Mouse (Mus musculus): ENCODE data around the gene Zfp91. TPM values are rescaled to one million over a fixed set of nuclear protein-coding genes. Genes with fewer than 3 reads are reported as not detected.

Gene Zfp91
- 10.8 and 11.5 TPM in 2 replicates for polyA plus RNA-seq (2014; fragmentation: Nextera tagmentation; extraction: Ambion mirVana)

- Histone ChIP-seq H3K4me2 (peak within 1 kb of the TSS; percentile 69), H3K27ac (ENCODE audit: low read depth) (peak within 1 kb of the TSS; percentile 100), H3K4me1 (ENCODE audit: insufficient read depth) (no peaks in the 10 kb centered on the region), H3K27me3 (ENCODE audit: insufficient read depth, low read length) (no peaks in the 10 kb centered on the region), H3K9ac (peak within 1 kb of the TSS; percentile 98), H3K36me3 (ENCODE audit: insufficient read depth) (no peaks in the 10 kb centered on the region), H3K9me3 (ENCODE audit: low read depth, low read length) (no peaks in the 10 kb centered on the region), H3K4me3 (ENCODE audit: low read depth, low read length) (peak within 1 kb of the TSS; percentile 95)
- WGBS = under 1% methylated on average over 71 of the region's 76 CpGs
- ATAC-seq (ENCODE audit: insufficient read depth) (peak; percentile 96), DNase-seq (peak; percentile 98)
- TF ChIP-seq CTCF (IDR thresholded peaks at IDR 0.05; ENCODE audit: low read depth) = no peak
Measured at GRCm38 (mm10) chr19:12795511-12796327, at the start of gene Zfp91, which contains the start of gene Lpxn. TSS of gene Zfp91 (minus strand) at chr19:12796126. TSS of gene Lpxn (plus strand) at chr19:12796193.

GRCm38 (mm10) chr19:12838507-12838906, 42.6 kb upstream of the Zfp91 start:
- Histone ChIP-seq H3K9ac (no peak overlapping the region), H3K36me3 (ENCODE audit: insufficient read depth) (no peaks in the 10 kb centered on the region), H3K4me2 (no peak overlapping the region), H3K9me3 (ENCODE audit: low read depth, low read length) (no peaks in the 10 kb centered on the region), H3K27ac (ENCODE audit: low read depth) (no peak overlapping the region), H3K4me3 (ENCODE audit: low read depth, low read length) (no peak overlapping the region), H3K4me1 (ENCODE audit: insufficient read depth) (no peaks in the 10 kb centered on the region), H3K27me3 (ENCODE audit: insufficient read depth, low read length) (no peaks in the 10 kb centered on the region)
- 79% methylated on average over 1 of the region's 1 CpGs for WGBS
- no peak for ATAC-seq (ENCODE audit: insufficient read depth)
- no peak for TF ChIP-seq CTCF (IDR thresholded peaks at IDR 0.05; ENCODE audit: low read depth)
- no peak for DNase-seq

GRCm38 (mm10) chr19:12833625-12834024, 37.7 kb upstream of the Zfp91 start:
- H3K4me3 ChIP-seq (ENCODE audit: low read depth, low read length) = no peak overlapping the region
- no peak overlapping the region for H3K27ac ChIP-seq (ENCODE audit: low read depth)
- H3K27me3 ChIP-seq (ENCODE audit: insufficient read depth, low read length) = no peaks in the 10 kb centered on the region
- no peak overlapping the region for H3K9ac ChIP-seq
- no peak overlapping the region for H3K4me2 ChIP-seq
- H3K4me1 ChIP-seq (ENCODE audit: insufficient read depth) = no peaks in the 10 kb centered on the region
- no peaks in the 10 kb centered on the region for H3K36me3 ChIP-seq (ENCODE audit: insufficient read depth)
- DNase-seq = no peak
- ATAC-seq (ENCODE audit: insufficient read depth) = no peak
- no peaks in the 10 kb centered on the region for H3K9me3 ChIP-seq (ENCODE audit: low read depth, low read length)
- WGBS = 57% methylated on average over 3 of the region's 3 CpGs
- TF ChIP-seq CTCF (IDR thresholded peaks at IDR 0.05; ENCODE audit: low read depth) = no peak

GRCm38 (mm10) chr19:12831559-12831958, 35.6 kb upstream of the Zfp91 start:
- Histone ChIP-seq H3K27ac (ENCODE audit: low read depth) (no peak overlapping the region), H3K4me2 (no peak overlapping the region), H3K9me3 (ENCODE audit: low read depth, low read length) (no peaks in the 10 kb centered on the region), H3K27me3 (ENCODE audit: insufficient read depth, low read length) (no peaks in the 10 kb centered on the region), H3K4me1 (ENCODE audit: insufficient read depth) (no peaks in the 10 kb centered on the region), H3K4me3 (ENCODE audit: low read depth, low read length) (no peak overlapping the region), H3K36me3 (ENCODE audit: insufficient read depth) (no peaks in the 10 kb centered on the region), H3K9ac (no peak overlapping the region)
- DNase-seq (no peak), ATAC-seq (ENCODE audit: insufficient read depth) (no peak)
- 49% methylated on average over 1 of the region's 1 CpGs for WGBS
- no peak for TF ChIP-seq CTCF (IDR thresholded peaks at IDR 0.05; ENCODE audit: low read depth)

- no peaks in the 10 kb centered on the region for H3K36me3 ChIP-seq (ENCODE audit: insufficient read depth)
- no peak for TF ChIP-seq CTCF (IDR thresholded peaks at IDR 0.05; ENCODE audit: low read depth)
- H3K27me3 ChIP-seq (ENCODE audit: insufficient read depth, low read length) = no peaks in the 10 kb centered on the region
- H3K4me2 ChIP-seq = no peak overlapping the region
- no peak overlapping the region for H3K9ac ChIP-seq
- H3K4me3 ChIP-seq (ENCODE audit: low read depth, low read length) = no peak overlapping the region
- DNase-seq (no peak), ATAC-seq (ENCODE audit: insufficient read depth) (no peak)
- no peak overlapping the region for H3K27ac ChIP-seq (ENCODE audit: low read depth)
- H3K4me1 ChIP-seq (ENCODE audit: insufficient read depth) = no peaks in the 10 kb centered on the region
- H3K9me3 ChIP-seq (ENCODE audit: low read depth, low read length) = no peaks in the 10 kb centered on the region
- WGBS = 67% methylated on average over 2 of the region's 2 CpGs
Measured at GRCm38 (mm10) chr19:12830823-12831430, 35.0 kb upstream of the Zfp91 start.

GRCm38 (mm10) chr19:12824549-12824948, 28.6 kb upstream of the Zfp91 start:
- Histone ChIP-seq H3K4me3 (ENCODE audit: low read depth, low read length) (no peak overlapping the region), H3K27me3 (ENCODE audit: insufficient read depth, low read length) (no peaks in the 10 kb centered on the region), H3K36me3 (ENCODE audit: insufficient read depth) (no peaks in the 10 kb centered on the region), H3K27ac (ENCODE audit: low read depth) (no peak overlapping the region), H3K4me1 (ENCODE audit: insufficient read depth) (no peaks in the 10 kb centered on the region), H3K9me3 (ENCODE audit: low read depth, low read length) (no peaks in the 10 kb centered on the region), H3K4me2 (no peak overlapping the region), H3K9ac (no peak overlapping the region)
- ATAC-seq (ENCODE audit: insufficient read depth) (no peak), DNase-seq (no peak)
- WGBS = 70% methylated on average over 4 of the region's 4 CpGs
- 0 out of 2 replicates have a peak, but pooled peaks have one; percentile 17 for TF ChIP-seq CTCF (IDR thresholded peaks at IDR 0.05; ENCODE audit: low read depth)

GRCm38 (mm10) chr19:12820383-12820782, 24.5 kb upstream of the Zfp91 start:
- H3K27me3 ChIP-seq (ENCODE audit: insufficient read depth, low read length) = no peaks in the 10 kb centered on the region
- H3K27ac ChIP-seq (ENCODE audit: low read depth) = no peak overlapping the region
- TF ChIP-seq CTCF (IDR thresholded peaks at IDR 0.05; ENCODE audit: low read depth) = peak; percentile 70
- no peak overlapping the region for H3K9ac ChIP-seq
- no peaks in the 10 kb centered on the region for H3K36me3 ChIP-seq (ENCODE audit: insufficient read depth)
- ATAC-seq (ENCODE audit: insufficient read depth) (no peak), DNase-seq (peak; percentile 75)
- no peaks in the 10 kb centered on the region for H3K9me3 ChIP-seq (ENCODE audit: low read depth, low read length)
- no peak overlapping the region for H3K4me3 ChIP-seq (ENCODE audit: low read depth, low read length)
- no peak overlapping the region for H3K4me2 ChIP-seq
- H3K4me1 ChIP-seq (ENCODE audit: insufficient read depth) = no peaks in the 10 kb centered on the region
- 25% methylated on average over 4 of the region's 4 CpGs for WGBS
